Mouse (Mus musculus): ENCODE measurements around the gene Itga4. TPM values are rescaled to one million over a fixed set of nuclear protein-coding genes. Genes with fewer than 3 reads are reported as not detected.

Itga4 gene
- polyA plus RNA-seq, 1 experiment from 2014 or later: 10.2 TPM

DNA sequence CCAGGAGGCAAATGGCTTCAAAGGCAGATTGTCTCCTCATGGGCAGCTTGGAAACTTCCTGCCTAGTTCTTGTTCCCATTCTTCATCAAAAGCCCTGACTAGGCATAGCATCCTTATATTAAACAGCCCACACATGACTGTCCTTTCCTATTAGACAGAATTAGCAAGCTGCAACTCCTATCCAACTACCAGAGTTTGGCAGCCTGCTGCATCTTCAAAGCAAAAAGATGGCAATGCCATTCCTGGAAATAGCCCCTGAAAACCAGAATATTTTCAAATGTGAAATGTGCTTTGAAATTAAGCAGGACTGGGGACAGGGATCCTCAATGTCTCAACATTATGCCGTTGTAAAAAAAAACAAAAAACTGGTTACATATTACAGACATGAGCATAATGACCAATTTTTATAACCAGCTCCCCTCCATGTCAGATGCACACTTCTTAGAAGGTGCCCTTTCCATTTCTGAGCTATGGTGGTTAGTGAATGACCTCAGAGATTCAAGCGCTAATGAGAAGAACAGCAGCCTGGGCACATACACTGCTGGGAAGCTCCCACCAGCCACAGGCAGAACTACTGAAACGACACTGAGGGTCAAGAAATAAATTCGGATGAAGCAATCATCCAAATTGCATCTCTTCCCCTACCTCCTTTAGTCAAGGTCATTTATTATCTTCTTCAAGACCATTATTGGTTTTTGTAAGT is 97.0 kb downstream of the Itga4 start:
- no peaks in the 10 kb centered on the region for H3K36me3 ChIP-seq (replicated peaks; ENCODE audit: insufficient read depth, low read length)
- H3K4me1 ChIP-seq (ENCODE audit: insufficient read depth): no peaks in the 10 kb centered on the region
- ATAC-seq: no peak
- whole genome bisulfite sequencing (ENCODE audit: insufficient replicate concordance): 72% methylated on average over 4 of the region's 4 CpGs
- no peak overlapping the region for H3K4me2 ChIP-seq (ENCODE audit: low read depth, low read length)
- H3K9ac ChIP-seq (replicated peaks): no peak overlapping the region
- no peak overlapping the region for H3K27ac ChIP-seq (ENCODE audit: low read depth)
- no peak overlapping the region for H3K4me3 ChIP-seq (ENCODE audit: low read depth, low read length)
- TF ChIP-seq EP300 (IDR thresholded peaks at IDR 0.05; ENCODE audit: low read depth) (no peak), CTCF (IDR thresholded peaks at IDR 0.05; ENCODE audit: low read depth) (no peak)
- no peaks in the 10 kb centered on the region for H3K27me3 ChIP-seq (ENCODE audit: insufficient read depth, low read length)
- DNase-seq: no peak
- no peaks in the 10 kb centered on the region for H3K9me3 ChIP-seq (ENCODE audit: low read length)

DNA sequence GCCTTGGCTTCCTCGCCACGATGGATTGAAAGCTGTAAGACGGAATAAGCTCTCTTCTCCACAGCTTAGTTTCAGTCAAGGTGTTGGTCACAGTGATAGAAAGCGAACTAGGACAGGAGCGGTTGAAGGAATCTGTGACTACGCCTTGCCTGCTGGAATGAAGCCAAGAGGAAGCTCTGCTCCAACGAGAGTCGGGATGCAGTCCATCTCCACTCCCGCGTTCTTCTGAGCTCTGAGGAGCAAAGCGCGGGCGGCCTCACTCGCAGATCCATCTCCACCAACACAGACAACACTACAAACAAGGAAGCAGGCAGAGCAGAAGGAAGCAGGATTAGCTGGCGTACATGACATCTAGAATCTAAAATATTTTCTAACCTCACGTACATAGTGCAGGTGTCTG is 99.5 kb downstream of the Itga4 start:
- H3K27me3 ChIP-seq (ENCODE audit: insufficient read depth, low read length): no peaks in the 10 kb centered on the region
- H3K27ac ChIP-seq (ENCODE audit: low read depth): no peak overlapping the region
- H3K9me3 ChIP-seq (ENCODE audit: low read length): no peaks in the 10 kb centered on the region
- WGBS (ENCODE audit: insufficient replicate concordance): 87% methylated on average over 16 of the region's 16 CpGs
- H3K4me3 ChIP-seq (ENCODE audit: low read depth, low read length): no peak overlapping the region
- no peaks in the 10 kb centered on the region for H3K4me1 ChIP-seq (ENCODE audit: insufficient read depth)
- H3K9ac ChIP-seq (replicated peaks): no peak overlapping the region
- no peak for TF ChIP-seq CTCF (IDR thresholded peaks at IDR 0.05; ENCODE audit: low read depth)
- TF ChIP-seq EP300 (IDR thresholded peaks at IDR 0.05; ENCODE audit: low read depth): no peak
- DNase-seq (no peak), ATAC-seq (no peak)
- H3K36me3 ChIP-seq (replicated peaks; ENCODE audit: insufficient read depth, low read length): no peaks in the 10 kb centered on the region
- H3K4me2 ChIP-seq (ENCODE audit: low read depth, low read length): no peak overlapping the region

DNA sequence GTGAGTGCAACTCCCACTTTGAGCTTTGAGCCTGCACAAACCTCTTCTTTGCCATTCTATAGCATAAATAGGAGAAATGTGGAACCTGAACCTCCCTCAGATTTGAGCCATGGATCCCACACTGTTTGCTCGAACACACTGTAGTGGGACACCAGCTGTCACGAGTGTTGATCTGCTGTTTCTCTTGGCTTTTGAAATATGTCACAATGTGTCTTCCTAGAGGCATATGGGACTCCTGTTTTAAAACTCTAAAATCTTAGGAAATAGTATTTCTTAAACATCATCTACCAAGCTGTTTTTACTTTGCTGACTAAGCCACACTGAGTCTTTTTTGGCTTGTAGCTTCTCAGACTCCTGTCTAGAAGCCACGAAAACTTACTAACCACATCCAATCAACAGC is 102.6 kb downstream of the Itga4 start:
- Histone ChIP-seq H3K4me3 (ENCODE audit: low read depth, low read length) (no peak overlapping the region), H3K9ac (replicated peaks) (no peak overlapping the region), H3K36me3 (replicated peaks; ENCODE audit: insufficient read depth, low read length) (no peaks in the 10 kb centered on the region), H3K9me3 (ENCODE audit: low read length) (no peaks in the 10 kb centered on the region), H3K4me2 (ENCODE audit: low read depth, low read length) (no peak overlapping the region), H3K27ac (ENCODE audit: low read depth) (no peak overlapping the region), H3K4me1 (ENCODE audit: insufficient read depth) (no peaks in the 10 kb centered on the region), H3K27me3 (ENCODE audit: insufficient read depth, low read length) (no peaks in the 10 kb centered on the region)
- no peak for TF ChIP-seq CTCF (IDR thresholded peaks at IDR 0.05; ENCODE audit: low read depth)
- TF ChIP-seq EP300 (IDR thresholded peaks at IDR 0.05; ENCODE audit: low read depth): no peak
- ATAC-seq (no peak), DNase-seq (no peak)
- 71% methylated on average over 3 of the region's 3 CpGs for WGBS (ENCODE audit: insufficient replicate concordance)

DNA sequence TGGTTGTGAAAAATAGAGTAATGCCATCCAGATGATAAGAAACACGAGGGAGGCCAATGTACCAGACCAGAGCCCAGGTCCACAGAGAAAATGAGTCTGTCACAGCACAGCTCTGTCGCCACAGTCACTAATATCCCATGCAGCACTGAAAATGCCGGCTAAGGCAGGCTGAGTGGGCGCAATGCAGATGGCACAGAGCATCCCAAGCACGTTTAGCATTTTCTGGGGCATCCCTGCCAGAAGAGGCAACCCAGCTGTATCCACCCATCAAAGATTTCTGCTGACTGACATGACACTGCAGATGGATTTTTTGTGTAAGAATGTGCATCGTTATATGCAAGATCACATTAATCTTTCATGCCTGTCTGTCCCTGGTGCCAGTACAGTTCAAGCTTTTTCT is 106.8 kb downstream of the Itga4 start:
- H3K27me3 ChIP-seq (ENCODE audit: insufficient read depth, low read length): no peaks in the 10 kb centered on the region
- TF ChIP-seq EP300 (IDR thresholded peaks at IDR 0.05; ENCODE audit: low read depth): no peak
- H3K9ac ChIP-seq (replicated peaks): no peak overlapping the region
- no peaks in the 10 kb centered on the region for H3K36me3 ChIP-seq (replicated peaks; ENCODE audit: insufficient read depth, low read length)
- no peak overlapping the region for H3K27ac ChIP-seq (ENCODE audit: low read depth)
- H3K4me1 ChIP-seq (ENCODE audit: insufficient read depth): no peaks in the 10 kb centered on the region
- ATAC-seq (no peak), DNase-seq (no peak)
- no peak overlapping the region for H3K4me2 ChIP-seq (ENCODE audit: low read depth, low read length)
- H3K4me3 ChIP-seq (ENCODE audit: low read depth, low read length): no peak overlapping the region
- no peaks in the 10 kb centered on the region for H3K9me3 ChIP-seq (ENCODE audit: low read length)
- 59% methylated on average over 6 of the region's 6 CpGs for WGBS (ENCODE audit: insufficient replicate concordance)

DNA sequence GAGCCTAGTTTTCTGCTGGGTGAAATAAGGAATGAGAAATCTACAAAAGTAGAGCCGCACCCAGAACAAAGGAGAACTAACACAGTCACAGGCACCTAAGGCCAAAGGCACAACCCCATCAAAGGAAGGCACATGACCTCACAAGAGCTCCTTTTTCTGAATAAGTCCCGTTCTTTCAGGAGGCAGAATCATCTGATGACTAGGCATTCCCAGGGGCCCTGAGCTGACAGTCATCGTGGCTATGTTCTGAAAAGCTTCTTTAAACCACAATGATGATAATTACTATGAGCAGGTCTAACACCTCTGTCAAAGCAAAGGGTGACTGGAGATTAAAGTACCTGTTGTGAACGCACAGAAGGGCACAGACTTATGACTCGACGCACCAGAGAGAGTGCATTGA is 108.7 kb downstream of the Itga4 start:
- no peak for DNase-seq
- no peak for ATAC-seq
- TF ChIP-seq EP300 (IDR thresholded peaks at IDR 0.05; ENCODE audit: low read depth) (no peak), CTCF (IDR thresholded peaks at IDR 0.05; ENCODE audit: low read depth) (no peak)
- Histone ChIP-seq H3K9ac (replicated peaks) (no peak overlapping the region), H3K9me3 (ENCODE audit: low read length) (no peaks in the 10 kb centered on the region), H3K36me3 (replicated peaks; ENCODE audit: insufficient read depth, low read length) (no peaks in the 10 kb centered on the region), H3K4me3 (ENCODE audit: low read depth, low read length) (no peak overlapping the region), H3K27ac (ENCODE audit: low read depth) (no peak overlapping the region), H3K4me1 (ENCODE audit: insufficient read depth) (no peaks in the 10 kb centered on the region), H3K4me2 (ENCODE audit: low read depth, low read length) (no peak overlapping the region), H3K27me3 (ENCODE audit: insufficient read depth, low read length) (no peaks in the 10 kb centered on the region)
- WGBS (ENCODE audit: insufficient replicate concordance): 69% methylated on average over 6 of the region's 6 CpGs

DNA sequence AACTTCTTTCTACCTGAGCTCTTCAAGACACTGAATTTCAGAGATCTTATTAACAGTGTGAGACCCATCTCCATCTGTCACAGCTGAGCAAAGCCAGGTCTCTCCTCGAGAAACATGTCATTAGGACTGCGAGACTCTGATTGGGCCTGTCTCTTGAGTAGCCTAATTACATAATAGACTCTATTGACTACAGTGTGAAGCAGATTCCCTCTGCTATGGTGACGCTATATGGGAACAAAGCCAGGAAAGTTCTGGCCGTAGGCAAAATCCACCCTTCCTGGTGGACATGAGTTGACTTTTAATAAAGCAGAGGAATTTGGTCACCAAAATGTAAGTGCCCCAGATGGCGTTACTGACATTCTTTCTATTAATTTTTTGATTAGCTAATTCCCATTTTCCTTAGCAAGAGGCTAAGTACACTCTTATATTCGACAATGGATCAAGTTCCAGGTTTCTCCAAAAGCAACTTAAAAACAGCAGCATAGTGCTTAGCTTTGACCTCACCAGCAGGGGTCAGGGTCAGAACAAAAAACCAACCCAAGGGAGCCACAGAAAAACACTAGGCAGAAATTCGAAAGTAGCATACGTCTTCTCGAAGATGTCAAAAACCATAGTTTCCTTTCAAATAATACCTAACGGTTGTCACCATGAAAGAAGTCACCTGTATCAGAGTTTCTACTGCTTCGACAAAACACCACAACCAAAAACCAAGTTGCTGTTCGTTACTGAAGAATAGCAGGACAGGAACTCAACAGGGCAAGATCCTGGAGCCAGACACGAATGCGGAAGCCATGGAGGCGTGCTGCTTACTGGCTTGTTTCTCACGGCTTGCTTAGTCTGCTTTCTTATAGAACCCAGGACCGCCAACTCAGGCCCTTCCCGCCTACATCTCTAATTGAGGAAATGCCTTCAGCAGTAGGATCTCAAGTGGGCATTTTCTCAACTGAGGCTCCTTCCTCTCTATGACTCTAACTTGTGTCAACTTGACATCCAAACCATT is 112.5 kb downstream of the Itga4 start:
- H3K27ac ChIP-seq (ENCODE audit: low read depth): peak overlapping the region; percentile 88
- ATAC-seq: no peak

More for the DNA sequence above, 112.5 kb downstream of the Itga4 start:
- TF ChIP-seq EP300 (IDR thresholded peaks at IDR 0.05; ENCODE audit: low read depth) (no peak), CTCF (IDR thresholded peaks at IDR 0.05; ENCODE audit: low read depth) (peak; percentile 40)
- Histone ChIP-seq H3K4me2 (ENCODE audit: low read depth, low read length) (peak overlapping the region; percentile 58), H3K27me3 (ENCODE audit: insufficient read depth, low read length) (no peaks in the 10 kb centered on the region), H3K36me3 (replicated peaks; ENCODE audit: insufficient read depth, low read length) (no peaks in the 10 kb centered on the region), H3K9ac (replicated peaks) (peak overlapping the region; percentile 50), H3K4me3 (ENCODE audit: low read depth, low read length) (peak overlapping the region; percentile 20; the same call in 1 of the 2 replicates), H3K4me1 (ENCODE audit: insufficient read depth) (peaks cover 4% of the 10 kb centered on the region), H3K9me3 (ENCODE audit: low read length) (no peaks in the 10 kb centered on the region)
- no peak for DNase-seq
- WGBS (ENCODE audit: insufficient replicate concordance): 62% methylated on average over 18 of the region's 18 CpGs

All from liver, postnatal 0 days (tissue).